Mouse (Mus musculus) gastrocnemius, adult 8-10 months (tissue): Measurements from ENCODE around the gene Pigl. TPM values are rescaled to one million over a fixed set of nuclear protein-coding genes. Genes with fewer than 3 reads are reported as not detected.
"Not testable (repeated sequence)": the region's sequence is repeated elsewhere in the genome, so short reads cannot be mapped to it uniquely, and the experiment has no call there.

ENCODE experiments used
- DNase-seq, 2 experiments: peaks; one replicate each; pipeline ENCODE4 v3.0.0; 2022; ENCODE audit warnings: low spot score in 2 of 2
- total RNA-seq, 4 experiments: library from RNA; stranded (reverse); gene quantifications; 2 replicates each; pipeline ENCODE4 v1.2.4; 2022

Gene Pigl
- total RNA-seq, 4 experiments from 2014 or later, result 1.6 to 1.9 (median 1.8) TPM

DNA sequence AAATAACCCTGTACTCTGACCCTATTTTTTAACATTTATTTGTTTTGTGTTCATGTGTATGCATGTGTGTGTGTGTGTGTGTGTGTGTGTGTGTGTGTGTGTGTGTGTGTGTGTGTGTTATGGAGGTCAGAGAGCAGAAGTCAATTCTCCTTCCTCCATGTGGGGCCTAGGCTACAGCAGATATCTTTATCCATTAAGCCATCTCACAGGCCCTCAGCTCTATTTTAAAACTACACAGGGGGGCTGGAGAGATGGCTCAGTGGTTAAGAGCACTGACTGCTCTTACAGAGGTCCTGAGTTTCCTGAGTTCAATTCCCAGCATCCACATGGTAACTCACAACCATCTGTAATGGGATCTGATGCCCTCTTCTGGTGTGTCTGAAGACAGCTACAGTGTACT, 9.0 kb downstream of the Pigl start:
- not testable (repeated sequence) for DNase-seq

DNA sequence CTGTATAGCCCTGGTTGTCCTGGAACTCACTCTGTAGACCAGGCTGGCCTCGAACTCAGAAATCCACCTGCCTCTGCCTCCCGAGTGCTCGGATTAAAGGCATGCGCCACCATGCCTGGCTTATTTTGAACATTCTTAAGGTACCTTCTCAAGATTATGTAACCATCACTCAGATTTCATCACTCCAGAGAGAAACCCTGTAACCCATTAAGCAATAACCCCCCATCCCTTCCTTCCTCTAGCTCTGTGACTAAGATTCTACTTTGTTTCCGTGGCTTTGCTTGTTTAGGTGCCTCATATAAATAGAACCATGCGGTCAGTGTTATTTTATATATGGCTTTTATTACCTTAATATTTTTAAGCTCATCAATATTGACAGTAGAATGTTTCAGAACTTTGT, 12.2 kb downstream of the Pigl start:
- no peak for DNase-seq

GRCm38 (mm10) chr11:62473516-62473915, 15.3 kb downstream of the Pigl start:
- no peak for DNase-seq

GRCm38 (mm10) chr11:62476156-62476555, 17.9 kb downstream of the Pigl start:
- no peak for DNase-seq

- no peak for DNase-seq
These were observed 20.7 kb downstream of the Pigl start for GRCm38 (mm10) chr11:62478931-62479330.

DNA sequence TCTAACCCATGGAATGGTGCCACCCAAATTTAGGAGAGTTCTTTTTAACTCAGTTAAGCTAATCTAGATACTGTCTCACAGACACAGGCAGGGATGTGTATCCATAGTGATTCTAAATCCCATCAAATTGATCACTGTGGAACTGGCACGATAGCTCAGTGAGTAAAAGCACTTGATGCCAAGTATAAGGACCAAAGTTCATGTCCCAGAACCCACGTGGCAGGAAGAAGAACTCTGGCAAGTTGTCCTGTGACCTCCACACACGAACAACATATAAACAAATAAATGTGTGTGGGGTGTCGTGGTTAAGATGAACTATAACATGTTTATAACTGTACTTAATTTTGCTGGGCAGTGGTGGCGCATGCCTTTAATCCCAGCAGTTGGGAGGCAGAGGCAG, 21.3 kb downstream of the Pigl start:
- no peak for DNase-seq

- no peak for DNase-seq
These were observed 28.7 kb downstream of the Pigl start for GRCm38 (mm10) chr11:62486949-62487348.

DNA sequence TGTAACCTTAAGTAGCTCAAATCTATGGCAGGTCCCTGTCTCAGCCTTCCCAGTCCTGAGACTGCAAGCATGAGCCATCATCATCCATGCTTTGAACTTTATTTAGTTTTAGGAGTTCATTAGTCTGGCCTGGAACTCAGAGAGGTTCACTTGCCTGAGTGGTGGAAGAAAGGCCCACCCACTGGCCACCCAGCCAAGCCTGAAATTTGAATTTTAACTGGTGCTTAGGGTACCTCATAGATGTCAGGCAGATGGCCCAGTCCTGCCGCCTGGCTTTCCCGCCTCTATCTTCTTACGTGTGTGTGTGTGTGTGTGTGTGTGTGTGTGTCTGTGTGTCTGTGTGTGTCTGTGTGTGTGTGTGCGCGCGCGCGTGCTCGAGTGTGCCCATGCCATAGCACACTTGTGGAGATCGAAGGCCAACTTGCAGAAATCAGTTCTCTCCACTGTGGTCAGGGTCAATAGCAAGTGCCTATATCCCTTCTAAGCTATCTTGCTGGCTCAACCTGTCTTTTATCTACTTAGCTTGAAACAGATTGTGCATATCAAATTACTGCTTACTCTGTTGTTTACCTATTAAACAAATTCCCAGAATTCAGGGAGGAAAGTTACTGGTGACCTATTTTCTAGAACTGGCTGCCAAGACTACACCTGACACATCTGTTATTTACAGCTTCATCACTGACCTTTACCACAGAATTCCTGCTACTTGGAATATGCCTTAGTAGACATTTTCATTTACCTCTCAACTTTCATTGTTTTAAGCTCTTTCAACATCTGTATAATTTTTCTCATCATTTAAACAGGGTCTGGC, 29.5 kb downstream of the Pigl start:
- DNase-seq, result no peak

DNA sequence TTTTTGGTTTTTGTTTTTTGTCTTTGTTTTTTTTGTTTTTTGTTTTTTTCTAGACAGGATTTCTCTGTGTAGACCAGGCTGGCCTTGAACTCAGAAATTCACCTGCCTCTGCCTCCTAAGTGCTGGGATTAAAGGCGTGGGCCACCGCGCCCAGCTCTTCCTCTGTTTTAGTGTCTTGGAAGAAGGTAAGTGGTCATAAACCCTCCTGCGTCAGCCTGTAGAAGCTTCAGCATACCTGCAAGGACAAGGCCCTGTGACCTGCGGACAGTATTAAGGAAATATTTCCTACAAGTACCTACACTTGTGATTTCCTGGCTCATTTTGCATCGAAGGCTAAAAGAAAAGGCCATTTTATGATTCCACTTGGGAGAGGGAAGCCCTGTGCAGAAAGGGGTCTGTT, 35.4 kb downstream of the Pigl start:
- DNase-seq, result no peak

DNA sequence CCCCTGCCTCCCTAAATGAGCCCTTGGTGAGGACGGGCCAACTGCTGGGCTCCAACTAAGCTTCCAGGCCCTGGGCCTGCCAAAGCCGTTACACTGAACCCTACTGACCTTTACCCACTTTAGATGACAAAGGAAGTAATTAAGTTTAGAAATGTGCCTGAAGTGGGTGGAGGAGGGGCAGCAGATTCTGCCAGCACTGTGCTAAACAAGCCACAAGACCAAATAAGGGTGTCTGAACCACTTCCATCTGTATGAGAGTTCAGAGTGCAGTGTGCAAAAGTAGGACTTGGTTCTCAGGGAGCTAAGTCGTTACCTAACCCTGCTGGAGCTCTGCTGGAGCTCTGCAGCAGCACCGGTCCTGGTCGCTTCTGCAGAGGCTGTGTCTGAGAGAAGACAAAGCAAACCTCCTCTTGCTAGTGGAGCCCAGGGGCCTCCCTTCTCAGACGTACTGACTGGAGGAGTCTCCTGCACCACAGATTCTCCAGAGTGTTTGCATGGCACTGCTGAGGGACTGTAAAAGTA, 36.6 kb downstream of the Pigl start:
- peak; percentile 14 to 19 for DNase-seq

- DNase-seq, result peak; percentile 8 to 48
These were observed 37.1 kb downstream of the Pigl start for GRCm38 (mm10) chr11:62495276-62495801.

DNA sequence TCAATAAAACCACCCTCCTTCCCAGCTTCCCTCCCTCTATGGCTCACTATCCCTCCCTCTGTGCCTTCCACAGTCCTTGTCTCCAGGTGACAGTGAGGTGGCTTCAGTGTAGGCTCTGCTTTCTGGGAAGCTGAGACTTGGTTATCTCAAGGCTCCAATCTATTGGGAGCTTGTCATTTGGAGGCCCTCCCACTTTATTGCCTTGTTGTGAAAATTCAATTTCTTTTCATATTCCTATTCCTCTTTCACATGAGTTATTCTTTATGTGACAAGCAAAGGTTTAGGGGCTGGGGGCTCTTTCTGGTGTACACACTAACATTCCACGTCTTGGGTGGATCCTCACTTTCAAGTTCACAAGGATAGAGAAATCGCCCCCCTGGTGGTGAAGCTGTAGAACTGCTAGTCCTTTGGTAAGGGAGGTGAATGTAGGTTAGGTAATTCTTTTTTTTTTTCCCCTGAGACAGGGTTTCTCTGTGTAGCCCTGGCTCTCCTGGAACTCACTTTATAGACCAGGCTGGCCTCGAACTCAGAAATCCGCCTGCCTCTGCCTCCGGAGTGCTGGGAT, 38.0 kb downstream of the Pigl start:
- DNase-seq, result no peak

GRCm38 (mm10) chr11:62497181-62497580, 38.9 kb downstream of the Pigl start:
- no peak for DNase-seq

- no peak for DNase-seq
These were observed 40.5 kb downstream of the Pigl start for GRCm38 (mm10) chr11:62498802-62499201.

GRCm38 (mm10) chr11:62500529-62500928, 42.3 kb downstream of the Pigl start:
- DNase-seq, result no peak

DNA sequence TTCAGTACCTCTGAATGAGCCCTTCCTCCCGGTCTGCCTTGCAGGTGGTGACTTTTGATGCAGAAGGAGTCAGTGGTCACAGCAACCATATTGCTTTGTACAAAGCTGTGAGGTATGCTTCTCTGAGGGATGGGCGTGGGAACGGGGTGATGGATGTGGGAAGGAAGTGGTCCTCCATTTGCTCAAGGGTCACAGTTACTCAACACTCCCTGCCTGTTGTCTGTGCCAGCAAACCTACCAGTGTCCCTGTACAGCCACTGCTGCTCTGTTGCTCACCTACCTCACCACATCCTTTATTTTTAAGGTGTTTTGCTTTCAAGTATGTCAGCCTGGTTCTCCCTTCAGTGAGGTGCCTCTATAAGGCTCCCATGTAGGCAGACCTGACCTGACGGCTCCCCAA, 49.4 kb downstream of the Pigl start:
- DNase-seq, result no peak

DNA sequence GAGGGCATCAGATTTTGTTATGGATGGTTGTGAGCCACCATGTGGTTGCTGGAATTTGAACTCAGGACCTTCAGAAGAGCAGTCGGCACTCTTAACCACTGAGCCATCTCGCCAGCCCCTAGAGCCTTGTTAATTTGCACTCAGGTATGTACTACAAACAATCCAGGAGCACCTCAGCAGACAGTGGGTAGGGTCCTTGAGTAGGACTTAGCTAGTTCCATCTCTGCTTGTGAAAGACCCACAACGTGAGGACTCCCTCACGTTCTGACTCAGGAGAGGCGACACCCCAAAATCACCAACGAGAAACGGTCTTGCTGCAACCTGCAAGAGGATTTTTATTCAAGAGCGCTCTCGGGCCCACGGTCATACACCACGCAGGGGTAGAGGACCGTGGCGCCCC, 50.1 kb downstream of the Pigl start:
- DNase-seq, result not testable (repeated sequence)

DNA sequence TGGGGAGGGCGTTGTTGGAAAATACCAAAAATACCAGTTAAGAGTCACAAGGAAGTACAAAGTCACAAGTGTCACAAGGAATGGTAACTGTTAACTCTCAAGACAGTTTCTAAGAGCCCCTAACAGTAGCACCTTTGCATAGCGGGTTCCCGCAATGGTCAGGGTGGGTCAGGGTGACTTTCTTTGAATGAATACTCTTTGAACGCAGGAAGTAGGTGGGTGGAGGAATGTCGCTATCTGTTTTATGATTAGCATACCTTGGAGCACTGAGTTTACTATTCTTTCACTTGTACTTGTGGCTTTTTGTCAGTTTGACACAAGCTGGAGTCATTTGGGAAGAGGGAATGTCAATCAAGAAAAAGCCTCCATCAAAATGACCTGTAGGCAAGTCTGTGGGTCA, 50.6 kb downstream of the Pigl start:
- DNase-seq, result not testable (repeated sequence)

DNA sequence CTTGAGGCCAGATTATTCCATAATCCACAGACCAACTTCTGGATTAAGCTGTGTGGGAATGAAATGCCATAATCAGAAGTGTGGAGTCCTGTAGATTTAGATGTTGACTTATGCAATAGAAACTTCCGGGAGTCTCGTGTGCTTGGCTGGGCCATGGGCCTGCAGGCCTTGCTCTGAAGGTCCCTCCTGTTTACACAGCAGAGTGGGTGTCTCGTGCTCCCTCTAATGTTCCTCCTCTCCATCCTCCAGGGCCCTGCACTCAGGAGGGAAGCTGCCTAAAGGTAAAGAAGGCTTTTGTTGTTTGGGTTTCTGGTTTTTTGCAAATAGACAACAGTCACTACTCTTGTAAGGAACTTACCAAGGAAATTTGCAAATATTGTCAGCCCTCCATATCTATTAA, 51.3 kb downstream of the Pigl start:
- no peak for DNase-seq

DNA sequence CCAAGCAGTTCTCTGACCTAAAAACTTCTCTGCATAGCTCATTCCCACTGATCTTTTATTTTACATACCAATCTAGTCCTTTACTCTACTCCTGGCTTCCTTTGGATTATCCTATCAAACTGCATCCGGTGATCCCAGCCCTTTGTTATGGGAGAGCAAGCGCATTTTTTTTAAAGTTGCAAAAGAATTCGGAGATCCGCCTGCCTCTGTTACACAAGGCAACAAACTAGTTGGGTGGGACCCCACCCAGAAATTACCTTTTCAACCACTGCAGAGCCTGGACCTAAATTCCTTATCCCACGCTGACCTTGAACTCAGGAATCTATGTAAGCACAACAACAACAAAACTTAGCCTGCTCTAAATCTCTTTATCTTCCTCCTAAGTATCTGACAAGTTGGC, 52.7 kb downstream of the Pigl start:
- DNase-seq, result no peak

GRCm38 (mm10) chr11:62511444-62512202, 53.4 kb downstream of the Pigl start:
- no peak for DNase-seq

GRCm38 (mm10) chr11:62512529-62513080, 54.3 kb downstream of the Pigl start:
- DNase-seq, result no peak
